Mouse (Mus musculus): ENCODE results near the gene Ccdc70. TPM values are rescaled to one million over a fixed set of nuclear protein-coding genes. Genes with fewer than 3 reads are reported as not detected.

The Ccdc70 gene
- total RNA-seq, 2 experiments from 2014 or later = not detected

Other genes starting within 250 kb of the Ccdc70 start
- gene Defa24, start 235.3 kb upstream of the Ccdc70 start, total RNA-seq (2021) = not detected
- gene Defb50, start 146.2 kb upstream of the Ccdc70 start, total RNA-seq (2021) = not detected
- gene Defb2, start 129.8 kb upstream of the Ccdc70 start, total RNA-seq (2021) = not detected
- not detected for gene Defb10, start 110.9 kb upstream of the Ccdc70 start, total RNA-seq (2021)
- not detected for gene Defb9, start 84.4 kb upstream of the Ccdc70 start, total RNA-seq (2021)
- gene Defb11, start 63.4 kb upstream of the Ccdc70 start, total RNA-seq (2021) = not detected
- gene Defb15, start 37.1 kb upstream of the Ccdc70 start, total RNA-seq (2021) = not detected
- gene Defb35, start 31.4 kb upstream of the Ccdc70 start, total RNA-seq (2021) = not detected
- gene Defb13, start 23.0 kb upstream of the Ccdc70 start, total RNA-seq (2021) = not detected
- gene Fam90a1a, start 11.1 kb upstream of the Ccdc70 start, total RNA-seq (2021) = not detected
- gene Atp7b, start 90.5 kb downstream of the Ccdc70 start, total RNA-seq (2021) = under 1 TPM in 1 of 2 experiments, not detected in 1; 0.03 TPM
- gene Alg11, start 90.9 kb downstream of the Ccdc70 start, total RNA-seq (2021) = 1 to 10 TPM; 4.2 to 4.8 TPM
- under 1 TPM in 1 of 2 experiments, not detected in 1; 0.23 TPM for gene Nek5, start 155.3 kb downstream of the Ccdc70 start, total RNA-seq (2021)
- 1 to 10 TPM; 2.4 to 2.8 TPM for gene Nek3, start 196.7 kb downstream of the Ccdc70 start, total RNA-seq (2021)
- under 1 TPM; 0.46 to 0.96 TPM for gene Ckap2, start 216.0 kb downstream of the Ccdc70 start, total RNA-seq (2021)
- 10 to 100 TPM; 27.9 to 33.0 TPM for gene Vps36, start 223.0 kb downstream of the Ccdc70 start, total RNA-seq (2021)

Measured in gastrocnemius, postnatal 25 days (tissue).